Mouse (Mus musculus): Measurements from ENCODE around the gene Ovol2.

DNA sequence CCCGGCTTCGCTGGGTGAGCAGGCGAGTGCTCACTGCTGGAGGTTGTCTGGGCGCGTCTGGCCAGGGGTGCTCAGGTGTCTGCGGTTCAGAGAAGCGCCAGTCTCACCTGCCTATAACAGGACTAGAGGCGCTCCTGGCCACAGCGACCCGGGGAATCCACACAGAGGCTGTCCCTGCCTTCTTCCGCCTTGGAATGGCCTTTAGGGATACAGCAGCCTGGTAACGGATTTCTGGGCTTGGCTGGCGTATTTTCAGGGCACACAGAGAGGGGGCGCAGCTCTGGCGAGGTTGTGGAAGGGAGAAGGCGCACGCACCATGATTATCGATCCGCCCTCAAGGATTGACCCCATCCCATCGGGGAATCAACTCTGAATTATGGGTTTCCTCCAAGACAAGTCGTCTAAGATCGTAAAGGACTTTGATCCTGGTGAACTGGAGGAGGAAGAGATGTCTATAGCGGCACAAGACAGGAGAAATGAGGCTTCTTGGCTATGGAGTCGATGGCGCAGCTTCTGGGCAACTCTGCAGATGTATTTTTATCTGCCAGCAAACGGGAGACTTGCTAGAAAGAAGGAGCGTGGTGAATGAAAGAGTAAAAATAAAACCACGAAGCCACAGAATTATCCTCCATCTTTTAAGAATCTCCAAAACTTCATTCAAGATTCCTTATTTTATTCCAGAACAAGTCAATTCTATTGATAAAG, 1.3 kb upstream of the Ovol2 start:
- no peak for TF ChIP-seq GATA1 (IDR thresholded peaks at IDR 0.05; ENCODE audit: borderline replicate concordance, low read length)
- TF ChIP-seq FLI1 (IDR thresholded peaks at IDR 0.05; ENCODE audit: low read length) = no peak

All from megakaryocyte, embryonic 14.5 days (primary cell).